Mouse (Mus musculus): ENCODE data around the gene Egf.

- no peak for TF ChIP-seq POLR2A (IDR thresholded peaks at IDR 0.05; ENCODE audit: borderline replicate concordance, low read depth, low read length)
- no peak for TF ChIP-seq CTCF (IDR thresholded peaks at IDR 0.05; ENCODE audit: low read depth, low read length)
Observed at GRCm38 (mm10) chr3:129730426-129730825, 24.7 kb downstream of the Egf start.
